Mouse (Mus musculus) cerebellum, adult (tissue): ENCODE results near the gene Keap1.
"Not testable (repeated sequence)": the region's sequence is repeated elsewhere in the genome, so short reads cannot be mapped to it uniquely, and the experiment has no call there.

Experiments
- ATAC-seq: cut with Nextera tagmentation; 2 replicates; pipeline ENCODE4 v1.9.2; 2017; ENCODE audit warnings: mild to moderate bottlenecking, moderate library complexity, mixed read lengths; ENCODE audit not compliant: insufficient number of reproducible peaks, low FRiP score, low TSS enrichment

Keap1 gene

GRCm38 (mm10) chr9:21235341-21235740, 3.8 kb downstream of the Keap1 start:
- no peak for ATAC-seq

DNA sequence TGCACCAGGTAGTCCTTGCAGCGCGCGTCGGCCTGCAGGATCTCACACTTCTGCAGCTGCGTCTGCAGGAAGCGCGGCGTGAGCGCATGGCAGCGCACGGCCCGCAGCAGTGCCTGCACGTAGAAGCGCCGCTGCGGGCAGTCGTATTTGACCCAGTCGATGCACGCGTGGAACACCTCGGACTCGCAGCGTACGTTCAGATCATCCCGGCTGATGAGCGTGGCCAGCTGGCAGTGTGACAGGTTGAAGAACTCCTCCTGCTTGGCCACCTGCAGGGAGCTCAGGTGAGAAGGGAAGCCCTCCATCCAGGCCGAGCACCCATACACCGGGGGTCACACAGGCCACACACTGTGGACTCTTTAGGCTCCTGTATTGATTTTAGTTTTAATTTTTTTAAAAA, 5.4 kb downstream of the Keap1 start:
- ATAC-seq, result no peak

DNA sequence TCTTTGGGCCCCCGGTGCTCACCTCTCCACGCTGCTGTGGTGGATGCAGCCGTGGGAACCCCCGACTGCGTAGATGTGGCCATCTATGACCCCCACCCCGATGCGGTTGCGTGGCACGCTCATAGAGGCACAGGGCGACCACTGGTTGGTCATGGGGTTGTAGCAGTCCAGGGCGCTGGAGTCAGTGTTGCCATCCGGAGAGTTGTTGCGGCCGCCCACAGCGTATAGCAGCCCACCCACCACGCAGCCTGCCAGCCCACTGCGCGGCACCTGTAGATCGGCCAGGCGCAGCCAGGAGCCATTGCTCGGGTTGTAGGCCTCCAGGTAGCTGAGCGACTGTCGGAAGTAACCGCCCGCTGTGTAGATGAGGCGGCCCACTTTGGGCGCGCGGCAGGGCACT, 5.8 kb downstream of the Keap1 start:
- no peak for ATAC-seq

- no peak for ATAC-seq
Measured at GRCm38 (mm10) chr9:21232867-21233266, 6.3 kb downstream of the Keap1 start.

DNA sequence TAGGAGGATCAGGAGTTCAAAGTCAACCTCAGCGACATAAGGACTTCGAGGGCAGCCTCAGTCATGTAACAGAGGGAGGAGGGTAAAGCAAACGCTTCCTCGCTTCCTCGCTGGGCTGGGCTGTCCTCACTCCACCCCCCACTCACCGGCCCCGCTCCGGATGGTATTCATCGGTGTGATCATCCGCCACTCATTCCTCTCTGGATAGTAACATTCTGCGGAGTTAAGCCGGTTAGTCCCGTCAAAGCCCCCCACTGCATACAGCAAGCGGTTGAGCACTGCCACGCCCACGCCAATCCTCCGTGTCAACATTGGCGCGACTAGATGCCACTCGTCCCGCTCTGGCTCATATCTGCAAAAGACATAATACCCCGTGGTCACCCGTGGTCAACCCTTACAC, 7.6 kb downstream of the Keap1 start:
- no peak for ATAC-seq

DNA sequence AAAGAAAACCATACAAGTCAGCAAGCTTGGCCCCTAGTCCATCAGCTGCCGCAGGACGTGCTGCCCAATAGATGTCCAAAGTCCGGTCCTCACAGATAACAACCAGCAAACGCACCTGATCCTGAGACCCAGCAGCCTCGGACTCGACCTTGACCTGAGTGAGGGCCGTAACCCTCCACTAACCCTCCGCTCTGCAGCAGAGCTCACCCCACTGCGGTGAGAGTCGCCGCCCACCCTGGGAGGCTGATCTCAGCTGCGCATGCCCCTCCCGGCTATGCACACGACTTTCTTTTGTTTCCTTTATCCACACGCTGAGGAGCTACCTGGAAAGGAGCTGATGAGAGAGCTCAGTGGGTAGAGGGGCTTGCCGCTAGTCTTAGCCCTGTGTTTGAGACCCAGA, 11.8 kb downstream of the Keap1 start:
- no peak for ATAC-seq

- no peak for ATAC-seq
Measured at GRCm38 (mm10) chr9:21225415-21225758, 13.8 kb downstream of the Keap1 start.

- ATAC-seq, result no peak
Measured at GRCm38 (mm10) chr9:21224576-21225414, 14.4 kb downstream of the Keap1 start.

DNA sequence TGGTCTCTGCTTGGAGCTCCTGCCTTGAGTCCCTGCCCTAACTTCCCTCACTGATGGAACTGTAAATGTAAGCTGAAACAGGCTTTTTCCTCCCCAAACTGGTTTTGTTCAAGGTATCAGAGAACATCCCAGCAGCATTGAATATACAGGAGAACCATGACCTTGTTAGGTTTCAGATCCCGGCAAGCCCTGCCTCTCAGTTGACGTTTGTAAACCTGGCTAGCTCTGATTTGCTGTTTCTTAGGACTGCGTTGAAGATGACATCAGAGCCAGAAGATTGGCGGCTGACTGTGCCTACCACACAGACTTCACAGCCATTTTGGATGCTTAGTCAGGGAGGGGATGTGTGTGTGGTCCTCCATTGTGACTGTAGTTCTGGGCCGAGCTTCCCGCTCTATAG, 15.3 kb downstream of the Keap1 start:
- ATAC-seq, result no peak

GRCm38 (mm10) chr9:21223490-21223889, 15.7 kb downstream of the Keap1 start:
- ATAC-seq, result not testable (repeated sequence)

DNA sequence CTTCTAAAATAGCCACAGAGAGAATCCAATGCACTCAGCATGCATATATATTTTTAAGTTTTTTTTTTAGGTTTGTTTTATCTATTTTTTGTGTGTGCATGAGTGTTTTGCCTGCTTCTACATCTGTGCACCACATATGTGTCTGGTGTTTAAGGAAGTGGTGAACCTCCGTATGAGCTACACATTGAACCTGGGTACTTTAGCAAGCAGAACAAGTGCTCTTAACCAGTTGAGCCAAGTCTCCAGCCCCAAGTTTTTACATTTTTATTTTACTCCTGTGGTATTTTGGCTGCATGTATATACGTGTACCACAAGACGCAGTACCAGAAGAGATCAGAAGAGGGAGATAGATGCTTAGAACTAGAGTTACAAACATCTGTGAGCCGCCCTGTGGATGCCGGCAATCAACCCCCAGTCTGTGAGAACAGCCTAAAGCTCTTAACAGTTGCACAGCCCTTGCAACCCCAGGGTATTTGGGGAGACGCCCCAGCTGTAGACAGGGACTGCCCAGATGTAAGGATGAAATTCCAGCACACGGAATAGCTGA, 17.7 kb downstream of the Keap1 start:
- ATAC-seq, result no peak

DNA sequence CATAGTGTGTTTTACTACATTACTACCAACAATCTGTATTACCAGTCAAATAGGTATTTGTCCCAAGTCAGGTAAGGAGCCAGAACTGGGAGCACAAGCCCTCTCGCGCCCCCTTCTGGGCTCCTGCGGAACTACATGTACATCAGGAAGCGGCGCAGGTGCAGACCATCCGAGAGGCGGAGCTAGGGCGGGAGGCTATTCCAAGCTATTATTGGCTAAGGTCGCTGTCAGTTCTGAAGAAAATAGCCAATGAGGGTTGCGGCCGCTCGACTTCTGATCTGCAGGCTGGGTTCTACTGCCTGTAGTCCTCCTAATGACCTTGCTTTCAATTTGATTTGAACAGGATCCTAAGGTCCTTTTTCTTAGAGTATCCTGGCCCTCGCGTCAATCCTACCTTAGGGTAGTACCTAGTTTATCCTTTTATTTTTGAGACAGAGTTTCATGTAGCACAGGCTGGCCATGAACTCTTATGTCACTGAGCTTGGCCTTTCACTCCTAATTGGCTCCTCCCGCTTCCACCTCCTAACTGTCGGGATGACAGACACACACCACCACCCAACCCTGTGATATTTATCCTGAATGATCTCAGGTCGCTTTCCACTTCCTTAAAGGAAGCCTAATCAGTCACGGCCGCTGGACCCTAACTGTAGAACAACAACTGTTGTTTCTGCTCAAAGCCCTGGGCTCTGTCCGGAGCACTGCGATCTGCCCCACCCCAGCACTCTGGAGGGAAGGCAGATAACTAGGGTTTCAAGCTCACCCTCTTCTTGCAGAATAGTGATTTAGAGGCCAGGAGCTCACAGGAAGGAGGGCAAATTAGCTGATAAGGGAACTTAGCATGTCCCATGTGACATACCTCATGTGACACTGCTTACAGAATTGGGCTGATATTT, 18.4 kb downstream of the Keap1 start:
- peak; percentile 97 for ATAC-seq

DNA sequence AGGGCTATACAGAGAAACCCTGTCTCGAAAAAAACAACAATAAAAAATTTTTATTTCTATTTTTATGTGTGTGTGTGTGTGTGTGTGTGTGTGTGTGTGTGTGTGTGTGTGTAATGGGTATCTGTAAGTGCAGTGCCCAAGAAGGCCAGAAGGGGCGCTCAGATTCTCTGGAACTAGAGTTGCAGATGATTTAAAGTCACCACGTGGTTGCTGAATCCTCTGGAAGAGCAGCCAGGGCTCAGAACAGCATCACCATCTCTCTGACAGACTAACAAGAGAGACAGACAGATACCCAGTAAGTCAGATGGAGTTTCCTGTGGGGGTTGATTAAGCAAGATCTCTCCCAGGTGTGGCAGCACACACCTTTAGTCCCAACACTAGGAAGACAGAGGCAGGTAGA, 19.3 kb downstream of the Keap1 start:
- no peak for ATAC-seq

- no peak for ATAC-seq
Measured at GRCm38 (mm10) chr9:21216050-21216841, 22.9 kb downstream of the Keap1 start.

GRCm38 (mm10) chr9:21213617-21214190, 25.5 kb downstream of the Keap1 start:
- ATAC-seq, result peak; percentile 26; the same call in 1 of the 2 replicates

DNA sequence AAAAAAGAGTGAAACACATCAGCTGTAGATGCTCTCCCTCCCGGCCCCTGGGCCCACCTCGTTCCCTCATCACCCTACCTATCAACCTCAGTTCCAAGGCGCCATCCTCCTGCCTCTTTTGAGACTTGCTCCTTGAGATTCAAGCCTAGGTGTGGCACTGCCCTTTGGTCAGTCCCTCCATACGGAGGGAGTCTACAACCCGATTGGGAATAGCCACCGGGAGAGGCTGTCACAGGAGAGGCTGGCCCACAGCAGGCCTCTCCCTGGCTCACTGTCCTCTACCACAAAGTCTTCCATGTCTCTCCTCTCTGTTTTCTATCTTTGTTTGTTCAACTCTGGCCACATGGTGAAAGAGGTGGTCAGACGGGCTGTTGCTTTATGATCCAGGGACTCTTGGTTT, 27.5 kb downstream of the Keap1 start:
- ATAC-seq, result no peak

DNA sequence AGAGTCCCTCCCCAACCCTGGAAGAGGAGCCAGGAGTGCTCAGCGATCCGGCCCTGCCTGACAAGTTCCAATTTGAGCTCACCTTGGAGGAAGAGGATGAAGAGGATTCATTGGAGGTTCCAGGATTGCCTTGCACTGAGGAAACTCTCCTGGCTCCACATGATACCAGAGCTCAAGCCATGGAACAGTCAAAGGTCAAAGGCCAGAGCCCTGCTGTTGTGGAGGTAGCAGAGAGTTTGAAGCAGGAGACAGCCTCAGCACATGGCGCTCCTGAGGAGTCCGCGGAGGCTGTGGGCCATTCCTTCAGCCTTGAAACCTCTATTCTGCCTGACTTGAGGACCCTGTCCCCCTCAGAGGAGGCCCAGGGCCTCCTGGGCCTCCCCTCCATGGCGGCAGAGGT, 28.3 kb downstream of the Keap1 start:
- no peak for ATAC-seq

DNA sequence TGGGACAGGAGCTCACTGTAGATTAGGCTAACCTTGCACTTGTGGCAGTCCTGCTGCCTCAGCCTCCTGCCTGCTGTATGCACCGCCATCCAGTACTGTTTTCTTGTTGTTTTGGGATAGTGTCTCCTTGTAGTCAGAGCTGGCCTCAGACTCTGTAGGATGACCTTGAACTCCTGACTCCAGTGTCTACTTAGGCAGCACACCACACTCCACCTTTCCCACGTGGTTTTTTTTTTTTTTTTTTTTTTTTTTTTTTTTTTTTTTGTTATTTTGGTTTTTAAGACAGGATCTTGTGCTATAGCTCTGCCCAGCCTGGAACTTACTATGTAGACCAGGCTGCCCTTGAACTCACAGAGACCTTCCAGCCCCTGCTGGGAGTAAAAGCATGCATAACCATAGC, 30.5 kb downstream of the Keap1 start:
- no peak for ATAC-seq

DNA sequence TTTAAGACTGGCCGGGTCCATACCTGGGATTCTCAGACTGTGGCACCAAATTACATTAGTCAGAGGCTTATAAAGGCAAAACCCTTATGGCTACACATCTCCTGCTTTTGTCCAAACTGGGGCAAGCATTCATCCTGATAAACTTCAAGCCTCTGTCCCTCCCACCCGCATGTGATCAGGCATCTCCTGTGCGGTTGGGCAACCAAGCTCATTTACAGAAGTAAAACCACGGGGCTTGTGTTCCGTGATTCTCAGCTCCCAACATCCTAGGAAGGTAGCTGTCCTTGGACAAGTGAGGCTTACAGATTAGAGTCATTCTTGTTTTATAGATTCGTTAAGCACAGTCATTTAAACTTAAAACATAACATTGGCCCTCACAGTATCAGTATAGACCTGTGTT, 32.3 kb downstream of the Keap1 start:
- no peak for ATAC-seq
